Mouse (Mus musculus): ENCODE data around the gene Mdm2.

- TF ChIP-seq NELFE (IDR thresholded peaks at IDR 0.05; ENCODE audit: low read depth, low read length), result no peak
- no peak for TF ChIP-seq POLR2A (IDR thresholded peaks at IDR 0.05; ENCODE audit: control insufficient read depth in 1 of 2, insufficient read depth in 1 of 2, low read depth in 1 of 2, low read length in 2 of 2, poor library complexity in 1 of 2)
- TF ChIP-seq POLR2AphosphoS5 (IDR thresholded peaks at IDR 0.05; ENCODE audit: borderline replicate concordance, low read depth, low read length), result no peak
- no peak for TF ChIP-seq JUND (IDR thresholded peaks at IDR 0.05; ENCODE audit: low read depth, low read length)
- TF ChIP-seq EP300 (IDR thresholded peaks at IDR 0.05; ENCODE audit: low read depth in 1 of 2, low read length in 2 of 2), result no peak
Measured at GRCm38 (mm10) chr10:117730637-117731203, 20.2 kb upstream of the Mdm2 start.
